Mouse (Mus musculus) hindbrain, embryonic 16.5 days (tissue): ENCODE measurements around the gene Bcl3. TPM values are rescaled to one million over a fixed set of nuclear protein-coding genes. Genes with fewer than 3 reads are reported as not detected.
A peak's percentile ranks its signal among the peaks of the same experiment; 100 is the strongest.

Experiments used
- ATAC-seq: fragments of 200-750 bp; cut with Nextera tagmentation; 2 replicates; pipeline ENCODE4 v1.8.0; 2017; ENCODE audit warnings: moderate TSS enrichment, moderate library complexity
- H3K27ac ChIP-seq: fragments of 300-500 bp; sonication (generic); 2 replicates; pipeline ENCODE4 v1.5.1; 2014; ENCODE audit warnings: low read depth, mild to moderate bottlenecking, control low read depth, low read length, moderate library complexity
- H3K27me3 ChIP-seq: fragments of 300-500 bp; sonication (generic); replicated peaks from 2 replicates; pipeline ENCODE4 v1.6.1; 2014; ENCODE audit warnings: low read length; ENCODE audit not compliant: control insufficient read depth, insufficient read depth
- H3K36me3 ChIP-seq: fragments of 300-500 bp; sonication (generic); 2 replicates; pipeline ENCODE4 v1.6.1; 2014; ENCODE audit warnings: mild to moderate bottlenecking, low read length, moderate library complexity, mixed read lengths; ENCODE audit not compliant: control insufficient read depth, insufficient read depth
- H3K4me1 ChIP-seq: fragments of 300-500 bp; sonication (generic); 2 replicates; pipeline ENCODE4 v1.6.1; 2014; ENCODE audit warnings: low read depth, low read length; ENCODE audit not compliant: control insufficient read depth, insufficient read depth
- H3K4me2 ChIP-seq: fragments of 300-500 bp; sonication (generic); 2 replicates; pipeline ENCODE4 v1.6.1; 2014; ENCODE audit warnings: mild to moderate bottlenecking, low read length, control low read depth, moderate library complexity
- H3K4me3 ChIP-seq: fragments of 300-500 bp; sonication (generic); 2 replicates; pipeline ENCODE4 v1.5.1; 2014; ENCODE audit warnings: mild to moderate bottlenecking, low read length, control low read depth, moderate library complexity
- H3K9ac ChIP-seq: fragments of 300-500 bp; sonication (generic); 2 replicates; pipeline ENCODE4 v1.6.1; 2014; ENCODE audit warnings: low read depth, mild to moderate bottlenecking, control low read depth, low read length, moderate library complexity
- H3K9me3 ChIP-seq: fragments of 300-500 bp; sonication (generic); 2 replicates; pipeline ENCODE4 v1.6.1; 2014; ENCODE audit warnings: mild to moderate bottlenecking, low read length, moderate library complexity; ENCODE audit not compliant: control insufficient read depth
- WGBS: fragments of 180-500 bp; shearing (Covaris S2); extraction: QIAGEN DNeasy Blood & Tissue Kit; methylation state at CpG from one replicate; pipeline ENCODE4 v1.1.7; 2014; 5-methylcytosine and 5-hydroxymethylcytosine counted together
- polyA plus RNA-seq: library from polyadenylated mRNA; unstranded; fragments of >200 nt; fragmentation: Nextera tagmentation; extraction: Ambion mirVana; gene quantifications from 2 replicates; pipeline ENCODE4 v1.2.1, GENCODE M21; 2015

Bcl3 gene
- polyA plus RNA-seq, 1 experiment from 2014 or later = 1.2 TPM

DNA sequence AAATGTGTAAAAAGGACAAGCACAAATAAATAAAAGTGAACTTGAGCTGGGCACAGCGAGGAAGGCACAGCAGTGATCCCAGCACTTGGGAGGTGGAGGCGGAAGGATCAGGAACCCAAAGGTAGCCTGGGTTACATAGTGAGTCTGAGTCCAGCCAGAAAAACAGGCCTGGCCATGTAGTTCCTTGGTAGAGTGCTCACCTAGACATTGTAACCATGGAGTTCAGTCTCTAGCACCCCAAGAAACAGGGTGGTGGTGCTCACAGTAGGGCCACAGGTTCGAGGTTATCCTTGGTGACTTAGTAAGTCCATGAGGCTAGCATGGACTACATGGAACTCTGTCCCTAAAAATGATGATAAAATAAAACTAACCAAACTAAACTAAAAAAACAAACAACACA, 18.4 kb upstream of the Bcl3 start:
- H3K4me3 ChIP-seq = no peak overlapping the region
- H3K27me3 ChIP-seq = peaks cover 14% of the 10 kb centered on the region
- no peaks in the 10 kb centered on the region for H3K36me3 ChIP-seq
- 89% methylated on average over 3 of the region's 3 CpGs for WGBS
- no peak for ATAC-seq
- no peak overlapping the region for H3K27ac ChIP-seq
- H3K9me3 ChIP-seq = no peaks in the 10 kb centered on the region
- no peaks in the 10 kb centered on the region for H3K4me1 ChIP-seq
- no peak overlapping the region for H3K4me2 ChIP-seq
- H3K9ac ChIP-seq = no peak overlapping the region

DNA sequence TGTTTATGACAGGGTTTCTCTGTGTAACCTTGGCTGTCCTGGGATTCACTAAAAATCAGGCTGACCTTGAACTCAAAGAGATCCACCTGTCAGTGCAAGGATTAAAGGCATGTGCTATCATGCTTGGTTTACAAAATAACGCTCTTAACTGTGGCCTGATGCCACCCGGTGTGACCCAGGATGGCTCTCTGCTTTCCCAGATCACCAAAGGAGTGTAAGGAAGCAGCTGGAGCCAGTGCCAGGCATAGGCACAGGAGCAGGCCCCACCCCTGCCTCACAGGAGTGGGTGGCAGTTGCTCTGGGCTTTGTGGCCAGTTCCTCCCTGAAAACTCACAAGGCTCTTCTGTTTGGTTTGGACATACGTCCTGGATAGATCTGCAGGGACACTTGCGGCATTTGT, 17.8 kb upstream of the Bcl3 start:
- whole genome bisulfite sequencing = 84% methylated on average over 4 of the region's 4 CpGs
- no peaks in the 10 kb centered on the region for H3K4me1 ChIP-seq
- no peak overlapping the region for H3K4me3 ChIP-seq
- H3K9ac ChIP-seq = no peak overlapping the region
- H3K27ac ChIP-seq = no peak overlapping the region
- H3K4me2 ChIP-seq = no peak overlapping the region
- H3K9me3 ChIP-seq = no peaks in the 10 kb centered on the region
- H3K27me3 ChIP-seq = peaks cover 14% of the 10 kb centered on the region
- no peak for ATAC-seq
- H3K36me3 ChIP-seq = no peaks in the 10 kb centered on the region

DNA sequence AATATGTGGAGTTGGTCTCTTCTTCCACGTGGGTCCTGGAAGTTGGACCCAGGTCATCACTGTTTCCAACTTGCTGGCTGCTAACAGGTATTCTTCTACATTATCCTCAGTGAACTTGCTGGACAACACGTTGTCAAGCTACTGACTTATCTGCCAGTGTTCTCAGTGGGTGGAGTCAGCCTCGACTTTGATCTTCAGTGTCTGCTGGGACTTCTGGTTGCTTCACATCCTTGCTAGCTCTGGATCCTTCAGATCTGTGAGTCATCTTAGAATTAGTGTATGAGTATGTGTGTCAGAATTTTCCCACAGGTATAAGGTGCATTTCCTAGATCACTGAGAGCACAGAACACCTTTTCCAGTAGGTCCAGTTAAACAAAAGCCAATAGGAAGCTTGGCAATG, 14.3 kb upstream of the Bcl3 start:
- Histone ChIP-seq H3K36me3 (no peaks in the 10 kb centered on the region), H3K4me2 (no peak overlapping the region), H3K27me3 (no peaks in the 10 kb centered on the region), H3K4me3 (no peak overlapping the region), H3K27ac (no peak overlapping the region), H3K9ac (no peak overlapping the region), H3K9me3 (no peaks in the 10 kb centered on the region), H3K4me1 (no peaks in the 10 kb centered on the region)
- 68% methylated on average over 3 of the region's 3 CpGs for WGBS
- no peak for ATAC-seq

DNA sequence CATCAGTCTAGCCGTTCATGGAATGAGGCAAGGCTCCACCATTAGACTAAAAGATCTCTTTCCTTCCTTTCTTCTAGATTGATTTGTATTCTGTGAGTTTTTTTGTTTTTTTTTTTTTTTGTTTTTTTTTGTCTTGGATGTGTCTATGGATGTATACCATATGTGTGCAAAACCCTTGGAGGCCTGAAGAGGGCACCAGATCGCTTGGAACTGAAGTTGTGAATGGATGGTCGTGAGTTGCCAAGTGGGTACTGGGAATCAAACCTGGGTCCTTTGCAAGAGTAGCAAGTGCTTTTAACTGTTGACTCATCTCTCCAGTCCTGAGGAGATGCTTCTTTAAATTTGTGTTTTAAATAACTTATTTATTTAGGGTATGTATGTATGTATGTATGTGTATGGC, 11.5 kb upstream of the Bcl3 start:
- Histone ChIP-seq H3K36me3 (no peaks in the 10 kb centered on the region), H3K4me3 (no peak overlapping the region), H3K9ac (no peak overlapping the region), H3K9me3 (no peaks in the 10 kb centered on the region), H3K4me2 (no peak overlapping the region), H3K27ac (no peak overlapping the region), H3K4me1 (no peaks in the 10 kb centered on the region), H3K27me3 (no peaks in the 10 kb centered on the region)
- ATAC-seq = no peak
- WGBS = 55% methylated on average over 3 of the region's 3 CpGs

DNA sequence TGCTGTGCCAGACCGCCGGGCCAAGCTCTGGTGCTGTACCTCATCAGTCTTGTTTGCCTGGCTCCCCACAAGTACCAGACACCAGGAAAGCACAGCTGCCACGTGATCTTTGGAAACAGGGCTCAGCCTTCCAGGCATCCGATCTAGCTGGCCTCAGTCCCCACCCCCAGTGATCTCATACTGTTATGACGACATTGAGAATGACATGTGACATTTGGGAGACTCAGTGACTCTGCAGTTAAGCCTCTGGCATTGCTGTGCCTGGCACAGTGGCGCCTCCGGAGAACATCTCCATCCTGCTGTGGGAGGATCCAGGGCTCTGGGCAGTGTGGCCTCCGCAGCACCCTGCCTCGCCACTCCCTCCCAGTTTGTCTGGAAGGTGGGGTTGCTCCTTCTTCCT, 9.3 kb upstream of the Bcl3 start:
- H3K4me3 ChIP-seq = no peak overlapping the region
- no peak overlapping the region for H3K9ac ChIP-seq
- H3K4me2 ChIP-seq = no peak overlapping the region
- no peaks in the 10 kb centered on the region for H3K9me3 ChIP-seq
- no peaks in the 10 kb centered on the region for H3K4me1 ChIP-seq
- no peak overlapping the region for H3K27ac ChIP-seq
- no peak for ATAC-seq
- H3K36me3 ChIP-seq = no peaks in the 10 kb centered on the region
- WGBS = 53% methylated on average over 9 of the region's 9 CpGs
- H3K27me3 ChIP-seq = no peaks in the 10 kb centered on the region

GRCm38 (mm10) chr7:19830682-19831156, 8.1 kb upstream of the Bcl3 start:
- no peak overlapping the region for H3K27ac ChIP-seq
- H3K27me3 ChIP-seq = no peaks in the 10 kb centered on the region
- no peak for ATAC-seq
- H3K4me1 ChIP-seq = no peaks in the 10 kb centered on the region
- H3K36me3 ChIP-seq = no peaks in the 10 kb centered on the region
- WGBS = 43% methylated on average over 13 of the region's 13 CpGs
- no peak overlapping the region for H3K9ac ChIP-seq
- no peak overlapping the region for H3K4me3 ChIP-seq
- no peak overlapping the region for H3K4me2 ChIP-seq
- H3K9me3 ChIP-seq = no peaks in the 10 kb centered on the region

- 86% methylated on average over 3 of the region's 3 CpGs for WGBS
- H3K4me3 ChIP-seq = no peak overlapping the region
- no peak overlapping the region for H3K4me2 ChIP-seq
- peaks cover 2% of the 10 kb centered on the region for H3K27me3 ChIP-seq
- H3K9me3 ChIP-seq = no peaks in the 10 kb centered on the region
- H3K4me1 ChIP-seq = no peaks in the 10 kb centered on the region
- no peaks in the 10 kb centered on the region for H3K36me3 ChIP-seq
- ATAC-seq = no peak
- H3K27ac ChIP-seq = no peak overlapping the region
- no peak overlapping the region for H3K9ac ChIP-seq
Observed at GRCm38 (mm10) chr7:19829694-19830093, 7.1 kb upstream of the Bcl3 start.

GRCm38 (mm10) chr7:19826756-19827155, 4.2 kb upstream of the Bcl3 start:
- H3K4me3 ChIP-seq = no peak overlapping the region
- H3K4me1 ChIP-seq = peaks cover 6% of the 10 kb centered on the region
- no peak overlapping the region for H3K4me2 ChIP-seq
- no peaks in the 10 kb centered on the region for H3K9me3 ChIP-seq
- no peaks in the 10 kb centered on the region for H3K36me3 ChIP-seq
- peaks cover 28% of the 10 kb centered on the region for H3K27me3 ChIP-seq
- WGBS = 39% methylated on average over 6 of the region's 6 CpGs
- no peak for ATAC-seq
- H3K9ac ChIP-seq = no peak overlapping the region
- H3K27ac ChIP-seq = no peak overlapping the region

DNA sequence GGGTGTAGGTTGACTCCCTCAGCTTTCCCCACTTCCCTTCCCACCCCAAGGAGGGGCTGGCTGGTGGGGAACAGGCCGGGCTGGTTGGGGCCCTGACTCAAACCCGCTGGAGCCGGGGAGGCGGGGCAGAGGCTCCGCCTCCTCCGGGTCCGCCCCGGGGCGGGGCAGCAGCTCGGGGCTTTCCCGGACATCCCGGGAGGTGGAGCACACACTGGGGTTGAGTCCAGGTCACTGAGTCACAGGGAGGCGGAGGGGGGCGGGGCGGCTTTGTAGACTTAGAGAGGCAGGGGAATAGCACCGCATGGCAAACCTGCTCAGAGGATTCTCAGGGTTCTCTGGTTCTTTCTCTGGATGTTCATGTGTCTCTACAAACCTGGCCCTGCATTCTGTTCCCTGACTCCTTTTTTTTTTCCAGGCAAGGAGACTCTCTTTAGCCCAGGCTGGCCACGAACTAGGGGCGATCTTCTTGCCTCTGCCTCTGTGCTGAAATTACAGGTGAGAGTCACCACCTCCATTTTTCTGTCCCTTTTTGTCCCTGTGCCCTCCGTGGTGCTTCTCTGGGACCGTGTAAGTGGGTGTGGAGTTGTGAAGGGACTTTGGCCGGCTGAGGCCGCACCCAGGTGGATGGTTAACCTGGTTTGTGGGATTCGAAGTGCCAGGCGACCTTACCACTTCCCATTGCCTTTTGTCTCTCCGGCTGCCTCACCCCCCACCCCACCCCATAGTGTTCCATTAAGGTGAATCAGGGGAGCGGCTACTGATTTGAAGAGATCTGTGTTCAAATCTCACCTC, 1.8 kb upstream of the Bcl3 start:
- WGBS = 24% methylated on average over 25 of the region's 26 CpGs

More for the DNA sequence above, 1.8 kb upstream of the Bcl3 start:
- Histone ChIP-seq H3K4me1 (peaks cover 6% of the 10 kb centered on the region), H3K27me3 (peaks cover 39% of the 10 kb centered on the region), H3K36me3 (no peaks in the 10 kb centered on the region), H3K9ac (no peak overlapping the region), H3K9me3 (no peaks in the 10 kb centered on the region; the same call in 1 of the 2 replicates), H3K4me2 (peak overlapping the region; percentile 3; the same call in 1 of the 2 replicates), H3K27ac (no peak overlapping the region), H3K4me3 (no peak overlapping the region)
- peak; percentile 48; the same call in 1 of the 2 replicates for ATAC-seq
